Mouse (Mus musculus) A20 (cell line): ENCODE measurements around the gene Polg2.
"Not testable (repeated sequence)": the region's sequence is repeated elsewhere in the genome, so short reads cannot be mapped to it uniquely, and the experiment has no call there.

Experiments
- DNase-seq: peaks from one replicate; pipeline ENCODE4 v3.0.0-alpha.2; 2011; ENCODE audit warnings: low read depth, low spot score

Gene Polg2

DNA sequence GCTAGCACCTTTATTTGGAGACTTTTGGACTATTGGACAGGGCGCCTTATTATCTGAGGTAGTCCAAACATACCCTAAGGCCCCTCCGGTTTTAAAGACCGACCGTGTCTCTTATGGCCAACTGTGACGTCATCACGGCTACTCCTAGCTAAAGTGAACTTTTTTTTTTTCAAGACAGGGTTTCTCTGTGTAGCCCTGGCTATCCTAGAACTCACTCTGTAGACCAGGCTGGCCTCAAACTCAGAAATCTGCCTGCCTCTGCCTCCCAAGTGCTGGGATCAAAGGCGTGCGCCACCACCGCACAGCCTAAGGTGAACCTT, 54.5 kb downstream of the Polg2 start:
- DNase-seq, result not testable (repeated sequence)

DNA sequence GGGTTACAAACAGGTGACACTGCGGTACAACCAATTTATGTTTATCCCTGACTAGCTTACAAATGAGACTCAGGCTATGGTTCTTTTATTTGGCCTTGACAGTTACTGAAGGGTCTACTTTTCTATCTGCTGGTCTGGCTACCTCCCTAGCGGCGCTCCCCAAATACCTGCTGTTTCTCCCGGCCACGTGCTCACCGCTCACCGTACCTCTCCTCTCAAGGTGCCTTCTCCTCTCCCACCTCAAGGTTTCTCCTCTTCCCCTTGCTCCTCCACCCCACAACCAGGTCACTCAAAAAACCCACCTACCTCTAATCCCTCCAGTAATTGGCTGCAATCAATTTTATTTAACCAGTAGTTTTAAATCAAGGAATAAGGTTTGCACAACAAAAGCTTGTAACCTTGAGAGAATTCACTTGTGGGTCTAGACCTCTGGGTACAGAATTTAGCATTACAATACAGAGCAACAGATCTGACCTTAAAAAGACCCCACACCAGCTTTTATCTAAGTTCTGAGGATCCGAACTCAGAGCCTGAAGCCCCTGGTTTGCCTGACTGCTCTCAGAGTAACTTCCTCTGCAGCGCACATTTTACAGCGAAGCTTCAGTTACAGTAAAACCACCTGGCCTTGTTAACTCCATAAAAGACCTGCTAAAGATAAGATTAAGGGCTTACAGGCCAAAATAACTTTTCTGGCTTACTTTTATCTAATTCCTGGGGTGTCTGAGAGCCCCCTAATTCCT, 55.0 kb downstream of the Polg2 start:
- no peak for DNase-seq

DNA sequence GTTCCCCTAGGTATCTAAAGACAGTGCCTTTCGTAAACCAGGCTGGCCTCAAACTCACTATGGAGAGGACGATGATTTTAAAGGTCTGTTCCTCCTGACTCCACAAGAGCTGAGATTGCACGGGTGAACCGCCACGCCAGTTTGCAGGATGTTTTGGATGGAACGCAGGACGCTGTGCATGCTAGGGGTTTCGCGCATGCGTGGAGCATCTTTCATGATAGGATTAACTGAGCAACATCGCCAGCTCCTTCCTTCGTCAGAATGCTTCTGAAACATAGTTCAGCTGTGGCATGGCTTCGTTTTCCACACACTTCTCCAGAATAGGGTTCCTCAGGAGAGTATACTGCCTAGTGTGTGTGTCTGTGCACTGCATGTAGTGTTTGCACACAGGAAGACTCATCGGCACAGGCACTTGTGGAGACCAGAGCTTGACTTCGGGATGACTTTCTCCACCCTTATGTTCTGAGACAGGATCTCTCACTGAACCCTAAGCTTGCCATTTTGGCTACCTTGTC, 55.7 kb downstream of the Polg2 start:
- no peak for DNase-seq

DNA sequence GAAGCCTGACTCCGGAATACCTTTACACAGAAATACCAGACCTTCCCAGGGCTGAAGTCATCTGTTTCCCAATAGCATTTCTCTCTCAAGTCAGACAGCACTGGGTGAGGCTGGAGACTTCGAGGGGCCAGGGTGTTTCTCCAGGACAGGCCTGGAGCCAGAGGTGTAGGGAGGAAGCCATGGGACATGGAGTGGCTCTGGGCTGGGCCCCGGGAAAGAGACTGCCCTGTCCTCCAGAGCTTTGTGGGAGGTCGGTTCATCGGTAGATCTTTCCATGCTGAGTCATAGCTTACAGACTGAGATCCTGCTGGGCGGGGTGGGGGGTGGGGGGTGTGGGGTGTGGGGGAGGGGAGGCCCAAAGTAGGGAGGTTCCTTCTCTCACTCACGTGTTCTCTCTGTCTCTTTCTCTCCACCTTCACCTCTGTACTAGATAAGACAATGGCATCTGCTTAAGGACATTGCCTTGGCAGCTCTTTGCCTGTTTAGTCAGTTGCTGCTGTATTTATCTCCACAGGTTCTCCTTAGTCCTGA, 56.4 kb downstream of the Polg2 start:
- DNase-seq, result no peak

DNA sequence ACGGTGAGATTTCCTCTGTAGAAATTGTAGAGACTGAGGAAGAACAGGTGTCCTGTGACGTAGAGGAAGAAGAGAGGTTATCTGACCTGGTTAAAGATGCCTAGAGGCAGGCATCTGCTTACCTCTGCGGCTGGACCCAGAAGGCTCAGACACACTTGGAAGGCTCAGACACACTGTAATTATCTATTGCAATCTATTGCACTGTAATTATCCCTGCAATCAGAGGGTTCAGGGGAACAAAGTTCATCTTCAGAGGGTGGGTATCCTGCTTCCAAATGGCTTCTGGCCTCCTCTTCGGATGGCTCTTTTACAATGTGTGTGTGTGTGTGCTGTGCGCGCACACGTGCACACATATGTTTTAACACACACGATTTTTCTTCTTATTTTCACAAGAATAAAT, 59.0 kb downstream of the Polg2 start:
- DNase-seq, result no peak
